Comparison of ENCODE assay signal across 8 mouse cellular contexts in genomic region chr5:144243901-144244487, GRCm38 (mm10). TPM values are rescaled to one million over a fixed set of nuclear protein-coding genes. Genes with fewer than 3 reads are reported as not detected.
DNase-seq lines count a peak whose midpoint lies in the region; ATAC-seq and TF ChIP-seq lines count a peak whose summit lies in the region.

Bri3 (plus strand) TSS chr5:144244437.

- no peaks in the 10 kb centered on the region for H3K79me2 ChIP-seq in CH12.LX (replicated peaks; ENCODE audit: control insufficient read depth, extremely low read depth, insufficient read depth, poor library complexity, severe bottlenecking)

- TF ChIP-seq POLR2A in CH12.LX (IDR thresholded peaks at IDR 0.05; ENCODE audit: low read depth, low read length), result no peak

- H3K36me3 ChIP-seq in CH12.LX (replicated peaks in 1 of 2; ENCODE audit: control insufficient read depth in 1 of 2, insufficient read depth in 1 of 2, low read length in 1 of 2), result no peaks in the 10 kb centered on the region
- no peaks in the 10 kb centered on the region for H3K36me3 ChIP-seq in ES-E14 (ENCODE audit: control insufficient read depth, insufficient read depth, low read length, poor library complexity, severe bottlenecking)
- H3K36me3 ChIP-seq in forebrain, embryonic 16.5 days (ENCODE audit: control insufficient read depth, insufficient read depth), result no peaks in the 10 kb centered on the region
- H3K36me3 ChIP-seq in hindbrain, embryonic 13.5 days, result no peaks in the 10 kb centered on the region
- no peaks in the 10 kb centered on the region for H3K36me3 ChIP-seq in liver, embryonic 15.5 days (replicated peaks)

- 92% methylated on average over 7 of the region's 7 CpGs for WGBS in forebrain, embryonic 16.5 days
- WGBS in hindbrain, embryonic 13.5 days, result 91% methylated on average over 7 of the region's 7 CpGs
- WGBS in liver, embryonic 15.5 days (ENCODE audit: insufficient replicate concordance), result 75% methylated on average over 7 of the region's 7 CpGs

- in situ Hi-C loops in CH12.LX (cut with MboI; ENCODE audit: low pct_ligation_motif_present, low pct_unique_long_range_greater_than_20kb, low sequenced_read_pairs) (no loop called here), ES-E14 (cut with MboI; ENCODE audit: low sequenced_read_pairs in 2 of 2, unreplicated experiment in 2 of 2) (no loop called here)

- no peaks in the 10 kb centered on the region for H3K9me3 ChIP-seq in CH12.LX (replicated peaks; ENCODE audit: low read length)
- H3K9me3 ChIP-seq in ES-E14 (ENCODE audit: control insufficient read depth, insufficient read depth, low read depth, low read length), result no peaks in the 10 kb centered on the region
- H3K9me3 ChIP-seq in forebrain, embryonic 16.5 days (ENCODE audit: control insufficient read depth, low read length), result no peaks in the 10 kb centered on the region
- H3K9me3 ChIP-seq in hindbrain, embryonic 13.5 days, result no peaks in the 10 kb centered on the region
- no peaks in the 10 kb centered on the region for H3K9me3 ChIP-seq in liver, embryonic 15.5 days (replicated peaks)

- H3K4me1 ChIP-seq in CH12.LX (ENCODE audit: control insufficient read depth in 1 of 2, insufficient read depth in 2 of 2), result no peaks in the 10 kb centered on the region
- no peaks in the 10 kb centered on the region; a peak in 1 of 4 replicates for H3K4me1 ChIP-seq in ES-E14 (ENCODE audit: control insufficient read depth in 2 of 2, insufficient read depth in 2 of 2, low read length in 2 of 2, poor library complexity in 1 of 2)
- no peaks in the 10 kb centered on the region for H3K4me1 ChIP-seq in forebrain, embryonic 16.5 days (replicated peaks; ENCODE audit: control insufficient read depth, insufficient read depth, low read length)
- no peaks in the 10 kb centered on the region for H3K4me1 ChIP-seq in hindbrain, embryonic 13.5 days (replicated peaks)
- H3K4me1 ChIP-seq in liver, embryonic 15.5 days (replicated peaks), result peaks cover 3% of the 10 kb centered on the region; the same call in 1 of the 2 replicates

- H3K9ac ChIP-seq in CH12.LX (ENCODE audit: insufficient read depth, low read depth) (no peak within 1 kb of the TSS), ES-E14 (ENCODE audit: insufficient read depth, low read depth, low read length, poor library complexity, severe bottlenecking) (no peak within 1 kb of the TSS)
- no peak within 1 kb of the TSS for H3K9ac ChIP-seq in forebrain, embryonic 16.5 days (replicated peaks; ENCODE audit: low read depth, low read length)
- no peak within 1 kb of the TSS for H3K9ac ChIP-seq in hindbrain, embryonic 13.5 days
- no peak within 1 kb of the TSS for H3K9ac ChIP-seq in liver, embryonic 15.5 days

- H3K27me3 ChIP-seq in CH12.LX (replicated peaks), result no peaks in the 10 kb centered on the region
- H3K27me3 ChIP-seq in forebrain, embryonic 16.5 days (replicated peaks; ENCODE audit: control insufficient read depth, insufficient read depth, low read length), result no peaks in the 10 kb centered on the region
- no peaks in the 10 kb centered on the region for H3K27me3 ChIP-seq in hindbrain, embryonic 13.5 days
- no peaks in the 10 kb centered on the region for H3K27me3 ChIP-seq in liver, embryonic 15.5 days

- H3K4me3 ChIP-seq in CH12.LX (replicated peaks in 1 of 3; ENCODE audit: low read depth in 2 of 3, low read length in 2 of 3, poor library complexity in 1 of 3) (no peak within 1 kb of the TSS), ES-E14 (ENCODE audit: insufficient read depth in 1 of 2, low read depth in 1 of 2, low read length in 2 of 2, poor library complexity in 1 of 2, severe bottlenecking in 1 of 2) (no peak within 1 kb of the TSS)
- H3K4me3 ChIP-seq in forebrain, embryonic 16.5 days (replicated peaks; ENCODE audit: low read length), result no peak within 1 kb of the TSS
- H3K4me3 ChIP-seq in hindbrain, embryonic 13.5 days, result no peak within 1 kb of the TSS
- H3K4me3 ChIP-seq in liver, embryonic 15.5 days (replicated peaks), result no peak within 1 kb of the TSS

- DNase-seq in CH12.LX (ENCODE audit: extremely low read depth), result no peak
- DNase-seq in ES-E14 (ENCODE audit: low read depth, low spot score), result no peak
- no peak for DNase-seq in urinary bladder, postnatal 14 days (ENCODE audit: low spot score)
- no peak for DNase-seq in right cerebral cortex, postnatal 36 days (ENCODE audit: low spot score in 2 of 2)
- no peak for DNase-seq in cerebellum, adult 8-10 months

- TF ChIP-seq EP300 in CH12.LX (IDR thresholded peaks at IDR 0.05; ENCODE audit: low read length), result no peak

- ATAC-seq in forebrain, embryonic 16.5 days, result no peak
- no peak for ATAC-seq in hindbrain, embryonic 13.5 days (ENCODE audit: low FRiP score)
- ATAC-seq in liver, embryonic 15.5 days (ENCODE audit: insufficient read depth), result no peak

- dilution Hi-C loops in CH12.LX (cut with MboI; ENCODE audit: extremely low pct_ligation_motif_present, extremely low pct_unique_long_range_greater_than_20kb, low sequenced_read_pairs), result no loop called here

- no peak within 1 kb of the TSS for H3K27ac ChIP-seq in CH12.LX (ENCODE audit: insufficient read depth, low read depth)
- no peak within 1 kb of the TSS for H3K27ac ChIP-seq in ES-E14 (ENCODE audit: insufficient read depth, low read depth, low read length, poor library complexity, severe bottlenecking)
- H3K27ac ChIP-seq in forebrain, embryonic 16.5 days (ENCODE audit: low read length), result no peak within 1 kb of the TSS
- H3K27ac ChIP-seq in hindbrain, embryonic 13.5 days, result no peak within 1 kb of the TSS
- H3K27ac ChIP-seq in liver, embryonic 15.5 days (replicated peaks), result no peak within 1 kb of the TSS

- TF ChIP-seq RAD21 in CH12.LX (IDR thresholded peaks at IDR 0.05; ENCODE audit: low read depth, low read length), result no peak

- no peak within 1 kb of the TSS for H3K4me2 ChIP-seq in CH12.LX (ENCODE audit: insufficient read depth, low read depth, poor library complexity, severe bottlenecking)
- H3K4me2 ChIP-seq in forebrain, embryonic 16.5 days (ENCODE audit: low read length), result no peak within 1 kb of the TSS
- H3K4me2 ChIP-seq in hindbrain, embryonic 13.5 days, result no peak within 1 kb of the TSS
- no peak within 1 kb of the TSS for H3K4me2 ChIP-seq in liver, embryonic 15.5 days

- no peak for TF ChIP-seq CTCF in CH12.LX (conservative IDR thresholded peaks at IDR 0.05 in 1 of 2, IDR thresholded peaks at IDR 0.05 in 1 of 2; ENCODE audit: low read depth in 2 of 2, low read length in 2 of 2)

TF ChIP-seq in CH12.LX, 34 proteins besides CTCF, POLR2A, EP300 and RAD21:
- TF ChIP-seq GABPA (IDR thresholded peaks at IDR 0.05; ENCODE audit: insufficient replicate concordance, low read depth, low read length) (no peak), TCF12 (IDR thresholded peaks at IDR 0.05; ENCODE audit: low read depth, low read length) (no peak), ELF1 (IDR thresholded peaks at IDR 0.05; ENCODE audit: low read depth, low read length) (no peak), HCFC1 (IDR thresholded peaks at IDR 0.05; ENCODE audit: low read depth, low read length) (no peak), ZKSCAN1 (IDR thresholded peaks at IDR 0.05; ENCODE audit: borderline replicate concordance, low read depth, low read length) (no peak), UBTF (IDR thresholded peaks at IDR 0.05; ENCODE audit: low read depth, low read length) (no peak), IRF4 (IDR thresholded peaks at IDR 0.05; ENCODE audit: low read depth, low read length) (no peak), POLR2AphosphoS2 (IDR thresholded peaks at IDR 0.05; ENCODE audit: low read depth, low read length) (no peak), SIN3A (IDR thresholded peaks at IDR 0.05; ENCODE audit: low read length) (no peak), MAZ (IDR thresholded peaks at IDR 0.05; ENCODE audit: low read depth, low read length) (no peak), NELFE (IDR thresholded peaks at IDR 0.05; ENCODE audit: low read depth, low read length) (no peak), MAX (IDR thresholded peaks at IDR 0.05; ENCODE audit: low read length) (no peak), ZC3H11A (IDR thresholded peaks at IDR 0.05; ENCODE audit: low read depth, low read length) (no peak)

TF ChIP-seq in ES-E14, 5 proteins besides CTCF, POLR2A, EP300 and RAD21:
- TF ChIP-seq HCFC1 (IDR thresholded peaks at IDR 0.05; ENCODE audit: borderline replicate concordance, insufficient read depth, low read length), result no peak
- TF ChIP-seq CHD2 (IDR thresholded peaks at IDR 0.05; ENCODE audit: low read depth, low read length), result no peak

RNA-seq across cellular contexts. Expression of gene Bri3, which starts in this region (rescaled TPM):
- total RNA-seq in CH12.LX (2012; rRNA removed) (18.0 and 20.3 TPM in 2 replicates), CH12.LX (2014; rRNA removed) (9.3 and 12.6 TPM in 2 replicates), ES-E14 (2012; rRNA removed) (21.9 and 26.4 TPM in 2 replicates)
- 41.7 and 44.0 TPM in 2 replicates for polyA plus RNA-seq in CH12.LX (2012; ENCODE audit: insufficient read length, low read depth)
- 94.7 and 98.0 TPM in 2 replicates for polyA plus RNA-seq in forebrain, embryonic 16.5 days (2015; fragmentation: Nextera tagmentation; extraction: Ambion mirVana)
- 116 and 125 TPM in 2 replicates for polyA plus RNA-seq in hindbrain, embryonic 13.5 days (2015; fragmentation: Nextera tagmentation; extraction: Ambion mirVana)
- polyA plus RNA-seq in liver, embryonic 15.5 days (2015; fragmentation: Nextera tagmentation; extraction: Ambion mirVana), result 20.3 and 21.0 TPM in 2 replicates
